Mouse (Mus musculus): ENCODE results near the gene Faap20.

The Faap20 gene

GRCm38 (mm10) chr4:155220213-155221100 is 29.1 kb upstream of the Faap20 start:
- no peak for DNase-seq (ENCODE audit: low read depth, low spot score)

- no peak for DNase-seq (ENCODE audit: low read depth, low spot score)
These were observed 28.5 kb upstream of the Faap20 start for GRCm38 (mm10) chr4:155221106-155221505.

- peak; percentile 72 for DNase-seq (ENCODE audit: low read depth, low spot score)
These were observed 27.7 kb upstream of the Faap20 start for GRCm38 (mm10) chr4:155221599-155222551.

GRCm38 (mm10) chr4:155222552-155222840 is 27.1 kb upstream of the Faap20 start, which contains the start of gene Ski:
TSS of gene Ski (minus strand) at chr4:155222592.
- DNase-seq (ENCODE audit: low read depth, low spot score) = no peak

GRCm38 (mm10) chr4:155222841-155223593 is 26.6 kb upstream of the Faap20 start:
- peak; percentile 91 for DNase-seq (ENCODE audit: low read depth, low spot score)

GRCm38 (mm10) chr4:155223594-155224528 is 25.7 kb upstream of the Faap20 start:
- no peak for DNase-seq (ENCODE audit: low read depth, low spot score)

GRCm38 (mm10) chr4:155225918-155226317 is 23.7 kb upstream of the Faap20 start:
- DNase-seq (ENCODE audit: low read depth, low spot score) = no peak

GRCm38 (mm10) chr4:155227986-155228385 is 21.6 kb upstream of the Faap20 start:
- no peak for DNase-seq (ENCODE audit: low read depth, low spot score)

GRCm38 (mm10) chr4:155228461-155228860 is 21.1 kb upstream of the Faap20 start:
- no peak for DNase-seq (ENCODE audit: low read depth, low spot score)

- DNase-seq (ENCODE audit: low read depth, low spot score) = no peak
These were observed 15.7 kb upstream of the Faap20 start for GRCm38 (mm10) chr4:155233878-155234277.

- DNase-seq (ENCODE audit: low read depth, low spot score) = no peak
These were observed 15.0 kb upstream of the Faap20 start for GRCm38 (mm10) chr4:155234371-155235310.

GRCm38 (mm10) chr4:155235311-155236119 is 14.1 kb upstream of the Faap20 start:
- peak; percentile 89 for DNase-seq (ENCODE audit: low read depth, low spot score)

GRCm38 (mm10) chr4:155236737-155237385 is 12.7 kb upstream of the Faap20 start:
- DNase-seq (ENCODE audit: low read depth, low spot score) = no peak

GRCm38 (mm10) chr4:155238276-155238675 is 11.3 kb upstream of the Faap20 start:
- DNase-seq (ENCODE audit: low read depth, low spot score) = no peak

GRCm38 (mm10) chr4:155239494-155239893 is 10.1 kb upstream of the Faap20 start:
- DNase-seq (ENCODE audit: low read depth, low spot score) = no peak

GRCm38 (mm10) chr4:155241789-155242188 is 7.8 kb upstream of the Faap20 start:
- DNase-seq (ENCODE audit: low read depth, low spot score) = no peak

- no peak for DNase-seq (ENCODE audit: low read depth, low spot score)
These were observed 7.3 kb upstream of the Faap20 start for GRCm38 (mm10) chr4:155242292-155242691.

- no peak for DNase-seq (ENCODE audit: low read depth, low spot score)
These were observed 6.4 kb upstream of the Faap20 start for GRCm38 (mm10) chr4:155243233-155243632.

All from R1 (cell line).